Mouse (Mus musculus) heart, adult 2 months (tissue): ENCODE measurements at regions not wholly inside any gene's neighbourhood (a gene's known extent, or its start where the extent isn't known, plus 50 kb on each side); places are given as distances from the start of the nearest gene placed in this dataset.

Experiments
- CTCF ChIP-seq: fragments of 200-600 bp; IDR thresholded peaks from 2 replicates; pipeline ENCODE4 v1.8.1; 2022; ENCODE audit warnings: antibody characterized with exemption, mild to moderate bottlenecking, moderate library complexity
- EP300 ChIP-seq: fragments of 200-500 bp; IDR thresholded peaks from 2 replicates; pipeline ENCODE4 v1.6.1; 2011; ENCODE audit warnings: low read depth, low read length, control low read depth; ENCODE audit not compliant: insufficient read depth
- POLR2A ChIP-seq: fragments of 200-500 bp; IDR thresholded peaks from 2 replicates; pipeline ENCODE4 v1.6.1; 2011; ENCODE audit warnings: mild to moderate bottlenecking, low read depth, low read length, control low read depth; ENCODE audit not compliant: insufficient read depth

- TF ChIP-seq POLR2A (no peak), CTCF (no peak), EP300 (no peak)
Observed at GRCm38 (mm10) chr15:97180970-97181669, 65.8 kb upstream of the Pced1b start.
